Mouse (Mus musculus): ENCODE results near the gene Ap5m1. TPM values are rescaled to one million over a fixed set of nuclear protein-coding genes. Genes with fewer than 3 reads are reported as not detected.

The Ap5m1 gene
- polyA plus RNA-seq (2016; fragmentation: Nextera tagmentation; extraction: Ambion mirVana): 22.9 and 26.2 TPM in 2 replicates

DNA sequence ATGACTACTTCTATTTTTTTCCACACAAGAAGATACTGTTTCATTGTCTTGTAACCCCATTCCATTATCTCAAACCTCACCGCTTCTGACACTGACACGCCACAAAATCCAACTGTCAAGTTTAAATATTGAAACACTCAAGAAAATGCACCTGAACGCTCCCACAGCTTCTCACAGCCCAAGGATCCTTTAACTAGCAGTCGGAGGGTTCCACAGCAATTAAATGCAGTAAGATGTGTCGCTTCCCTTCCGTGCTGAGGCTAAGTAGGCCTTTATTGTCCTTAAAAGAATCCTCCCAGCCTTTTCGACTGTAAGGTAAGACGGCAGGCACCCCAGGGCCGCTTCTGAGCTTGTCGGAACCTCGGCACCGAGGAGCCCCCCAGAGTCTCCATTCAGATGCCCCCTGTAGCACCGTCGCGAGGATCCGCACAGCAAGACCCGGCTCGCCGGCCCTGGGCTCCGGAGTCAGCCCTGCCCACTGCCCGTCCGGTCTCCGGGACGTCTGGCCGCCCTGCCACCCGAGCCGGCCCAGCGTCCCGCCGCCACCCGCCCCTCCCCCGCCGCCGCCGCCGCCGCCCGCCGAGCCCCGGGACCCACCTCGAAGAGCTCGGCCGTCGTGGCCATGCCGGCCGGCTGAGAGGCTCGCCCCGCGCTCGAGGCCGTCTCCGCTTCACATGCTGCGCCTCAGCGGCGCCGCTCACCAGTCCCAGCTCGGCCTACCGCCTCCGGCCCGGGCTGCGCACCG lies at the start of gene Ap5m1:
Gene Ap5m1, plus strand, starts transcription at position 569 of the 745 bp plus-strand sequence.
- no peak for DNase-seq (ENCODE audit: low spot score)
- H3K27ac ChIP-seq: peak within 1 kb of the TSS; percentile 99
- H3K9me3 ChIP-seq: no peaks in the 10 kb centered on the region
- no peaks in the 10 kb centered on the region for H3K36me3 ChIP-seq
- H3K4me1 ChIP-seq: peaks cover 14% of the 10 kb centered on the region; the same call in 1 of the 2 replicates
- H3K4me3 ChIP-seq: peak within 1 kb of the TSS; percentile 96
- under 1% methylated on average over 61 of the region's 62 CpGs for WGBS
- H3K27me3 ChIP-seq (ENCODE audit: insufficient read depth, poor library complexity, severe bottlenecking): no peaks in the 10 kb centered on the region

DNA sequence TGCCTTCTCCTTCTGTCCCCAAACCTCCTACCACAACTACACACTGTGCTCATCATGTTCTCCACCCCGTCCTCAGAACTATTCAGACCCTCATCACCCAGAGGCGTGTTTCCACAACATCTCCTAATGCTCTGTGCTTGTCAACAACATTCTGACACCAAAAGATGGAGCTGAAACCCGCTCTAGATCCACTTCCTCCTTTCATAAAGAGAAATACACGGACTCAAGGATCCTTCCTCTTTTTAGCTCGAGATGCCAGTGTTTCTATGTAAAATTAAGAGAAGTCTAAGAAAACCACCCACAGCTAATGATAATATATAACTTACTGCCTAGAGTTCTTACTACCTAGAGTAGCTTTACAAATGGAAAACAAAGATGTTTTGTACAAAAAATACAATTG lies 46.1 kb upstream of the Ap5m1 start:
- Histone ChIP-seq H3K4me1 (no peaks in the 10 kb centered on the region), H3K27me3 (ENCODE audit: insufficient read depth, poor library complexity, severe bottlenecking) (no peaks in the 10 kb centered on the region), H3K36me3 (peaks cover 40% of the 10 kb centered on the region), H3K4me3 (no peak overlapping the region), H3K9me3 (no peaks in the 10 kb centered on the region), H3K27ac (no peak overlapping the region)
- no peak for DNase-seq (ENCODE audit: low spot score)
- 91% methylated on average over 5 of the region's 5 CpGs for WGBS

DNA sequence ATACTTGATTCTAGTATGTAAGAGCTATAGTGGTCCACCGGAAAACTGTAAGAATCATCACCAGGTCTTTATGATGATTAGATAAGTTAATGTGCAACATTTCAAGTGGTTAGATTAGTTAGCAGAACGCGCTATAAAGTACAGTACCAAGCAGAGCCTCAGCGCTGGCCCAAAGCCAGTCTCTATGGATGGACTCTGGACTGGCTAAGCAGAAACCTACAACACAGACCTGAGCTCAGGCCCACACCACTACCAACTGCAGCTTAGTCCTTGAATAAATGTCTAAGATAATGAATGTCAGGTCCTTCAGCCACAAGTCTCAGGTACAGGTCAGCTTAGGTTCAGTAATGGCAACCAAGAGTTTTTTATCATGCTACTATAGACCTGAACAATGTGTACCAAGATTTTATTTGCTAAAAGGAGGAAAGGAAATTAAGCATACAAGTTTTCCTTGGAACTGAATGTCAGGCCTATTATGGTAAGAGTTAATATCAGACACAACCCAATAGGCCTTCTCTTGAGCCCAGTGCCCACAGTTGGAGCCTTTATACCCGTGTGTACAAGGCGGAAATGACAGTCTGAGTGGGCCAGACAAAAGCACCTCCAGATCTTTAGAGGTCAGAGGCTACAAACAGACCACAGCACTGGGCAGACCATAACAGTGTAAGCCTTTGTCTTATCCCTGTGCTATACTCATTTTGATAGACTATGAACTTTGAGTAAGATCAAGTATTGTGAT lies 38.7 kb upstream of the Ap5m1 start:
- no peak overlapping the region for H3K4me3 ChIP-seq
- 93% methylated on average over 6 of the region's 6 CpGs for WGBS
- H3K36me3 ChIP-seq: peaks cover 29% of the 10 kb centered on the region

DNA sequence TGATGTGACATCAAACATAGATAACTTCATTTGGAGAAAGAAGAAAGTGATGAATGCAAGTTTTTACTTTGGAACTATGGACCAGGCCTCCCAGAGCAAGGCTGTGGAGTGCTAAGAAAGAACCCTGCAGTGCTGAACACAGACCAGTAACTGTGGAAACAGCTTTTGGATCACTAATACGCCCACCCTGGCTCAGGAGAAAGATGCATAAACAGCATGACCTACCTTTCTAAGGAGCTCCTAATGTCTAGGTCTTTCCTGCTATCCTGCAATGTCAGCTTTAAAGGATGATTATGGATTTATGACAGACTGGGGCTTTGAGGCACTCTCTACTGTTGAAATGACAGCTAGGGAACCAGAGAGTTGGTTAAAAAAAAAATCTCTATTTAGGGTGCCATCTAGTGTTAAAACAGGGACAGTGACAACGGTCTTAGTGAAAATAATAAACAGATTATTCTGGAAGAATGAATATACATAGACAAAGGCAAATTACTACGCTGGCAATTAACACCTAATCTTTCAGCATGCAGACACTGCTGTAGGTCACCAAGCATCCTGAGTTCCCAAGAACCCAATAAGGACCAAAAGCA lies 38.0 kb upstream of the Ap5m1 start:
- Histone ChIP-seq H3K9me3 (no peaks in the 10 kb centered on the region), H3K36me3 (peaks cover 34% of the 10 kb centered on the region), H3K27me3 (ENCODE audit: insufficient read depth, poor library complexity, severe bottlenecking) (no peaks in the 10 kb centered on the region), H3K4me1 (no peaks in the 10 kb centered on the region), H3K4me3 (no peak overlapping the region), H3K27ac (no peak overlapping the region)
- no peak for DNase-seq (ENCODE audit: low spot score)
- WGBS: 89% methylated on average over 3 of the region's 3 CpGs

More for the DNA sequence above, 38.7 kb upstream of the Ap5m1 start:
- no peak overlapping the region for H3K27ac ChIP-seq
- H3K9me3 ChIP-seq: no peaks in the 10 kb centered on the region
- DNase-seq (ENCODE audit: low spot score): no peak
- H3K4me1 ChIP-seq: no peaks in the 10 kb centered on the region
- no peaks in the 10 kb centered on the region for H3K27me3 ChIP-seq (ENCODE audit: insufficient read depth, poor library complexity, severe bottlenecking)

DNA sequence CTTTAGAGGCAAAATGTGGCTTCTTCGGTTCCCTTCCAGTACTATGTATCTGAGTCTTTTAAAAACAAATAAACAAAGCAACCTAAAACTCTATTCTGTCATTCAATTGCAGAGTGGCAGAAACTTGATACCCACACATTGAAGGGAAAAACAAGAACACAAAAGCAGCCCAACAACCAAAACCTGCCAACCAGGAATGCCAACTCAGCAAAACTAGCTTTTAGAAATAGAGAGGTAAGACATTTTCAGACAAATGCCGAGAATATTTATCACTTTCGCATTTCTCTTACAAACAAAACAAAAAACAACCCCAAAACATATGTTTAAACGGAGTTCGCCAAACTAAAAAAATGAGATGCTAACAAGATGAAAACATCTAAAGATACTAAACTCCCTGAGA lies 36.9 kb upstream of the Ap5m1 start:
- no peaks in the 10 kb centered on the region for H3K27me3 ChIP-seq (ENCODE audit: insufficient read depth, poor library complexity, severe bottlenecking)
- no peak overlapping the region for H3K27ac ChIP-seq
- H3K4me3 ChIP-seq: no peak overlapping the region
- H3K4me1 ChIP-seq: no peaks in the 10 kb centered on the region
- 88% methylated on average over 5 of the region's 5 CpGs for WGBS
- H3K9me3 ChIP-seq: no peaks in the 10 kb centered on the region
- DNase-seq (ENCODE audit: low spot score): no peak
- peaks cover 42% of the 10 kb centered on the region for H3K36me3 ChIP-seq

DNA sequence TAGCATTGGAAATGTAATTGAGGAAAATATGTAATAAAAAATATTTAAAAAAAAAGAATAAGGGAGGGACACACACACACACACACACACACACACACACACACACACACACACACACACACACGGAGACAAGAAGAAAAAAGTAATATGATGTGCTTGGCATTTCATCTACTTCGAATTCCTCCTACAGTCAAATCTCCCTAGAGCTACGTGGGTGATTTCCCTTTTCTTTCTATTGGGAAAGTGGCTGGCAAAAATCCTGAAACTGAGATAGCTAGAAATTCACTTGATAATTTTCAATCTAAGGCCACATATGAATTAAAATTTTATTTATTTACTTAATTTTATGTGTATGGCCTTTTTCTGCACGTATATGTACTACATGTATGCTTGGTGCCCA lies 20.3 kb upstream of the Ap5m1 start:
- WGBS: 97% methylated on average over 4 of the region's 4 CpGs
- peaks cover 6% of the 10 kb centered on the region for H3K36me3 ChIP-seq
- no peaks in the 10 kb centered on the region for H3K27me3 ChIP-seq (ENCODE audit: insufficient read depth, poor library complexity, severe bottlenecking)
- DNase-seq (ENCODE audit: low spot score): no peak
- H3K4me3 ChIP-seq: no peak overlapping the region
- H3K27ac ChIP-seq: no peak overlapping the region
- H3K4me1 ChIP-seq: no peaks in the 10 kb centered on the region
- no peaks in the 10 kb centered on the region for H3K9me3 ChIP-seq

DNA sequence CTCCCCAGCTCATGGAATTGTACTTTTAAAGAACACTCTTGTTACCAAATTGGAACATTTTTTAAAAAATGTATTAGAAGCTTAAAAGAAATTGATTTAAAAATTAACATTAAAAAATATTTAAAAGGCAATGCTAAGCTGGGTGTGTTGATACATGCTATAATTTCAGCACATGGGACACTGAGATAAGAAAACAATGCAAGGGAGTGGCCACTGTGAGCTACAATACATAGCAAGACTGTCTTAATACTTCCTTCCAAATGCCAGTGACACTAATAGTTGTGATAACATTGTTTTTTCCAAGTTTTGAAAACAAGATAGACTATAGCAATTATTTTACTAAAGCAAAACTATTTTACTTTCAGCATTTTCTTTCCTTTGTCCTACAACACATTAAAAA lies 16.4 kb upstream of the Ap5m1 start:
- Histone ChIP-seq H3K27me3 (ENCODE audit: insufficient read depth, poor library complexity, severe bottlenecking) (no peaks in the 10 kb centered on the region), H3K36me3 (peaks cover 10% of the 10 kb centered on the region; the same call in 1 of the 2 replicates), H3K27ac (no peak overlapping the region), H3K4me1 (no peaks in the 10 kb centered on the region), H3K9me3 (no peaks in the 10 kb centered on the region), H3K4me3 (no peak overlapping the region)
- DNase-seq (ENCODE audit: low spot score): no peak

DNA sequence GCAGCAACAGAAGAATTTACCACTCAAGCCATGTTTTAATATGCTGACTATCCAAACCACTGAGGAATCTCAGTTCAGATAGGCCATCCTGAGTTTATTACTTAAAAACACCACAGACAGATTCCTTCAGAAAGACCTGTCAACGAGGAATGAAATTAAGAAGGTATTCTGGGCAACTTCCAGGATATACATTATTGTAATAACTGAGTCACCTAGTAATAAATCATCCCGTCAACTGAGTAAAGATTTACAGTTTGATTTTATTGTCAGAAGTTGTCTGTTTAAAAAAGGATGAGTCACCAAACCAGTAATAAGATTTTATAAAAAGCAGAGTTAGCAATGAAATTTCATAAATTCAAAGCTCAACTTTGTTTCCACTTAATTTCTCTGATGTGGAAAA lies 2.1 kb upstream of the Ap5m1 start:
- peaks cover 14% of the 10 kb centered on the region; the same call in 1 of the 2 replicates for H3K4me1 ChIP-seq
- no peak for DNase-seq (ENCODE audit: low spot score)
- H3K27me3 ChIP-seq (ENCODE audit: insufficient read depth, poor library complexity, severe bottlenecking): no peaks in the 10 kb centered on the region
- no peaks in the 10 kb centered on the region for H3K36me3 ChIP-seq
- H3K27ac ChIP-seq: no peak overlapping the region
- H3K4me3 ChIP-seq: no peak overlapping the region
- H3K9me3 ChIP-seq: no peaks in the 10 kb centered on the region
- WGBS: 75% methylated on average over 2 of the region's 2 CpGs

DNA sequence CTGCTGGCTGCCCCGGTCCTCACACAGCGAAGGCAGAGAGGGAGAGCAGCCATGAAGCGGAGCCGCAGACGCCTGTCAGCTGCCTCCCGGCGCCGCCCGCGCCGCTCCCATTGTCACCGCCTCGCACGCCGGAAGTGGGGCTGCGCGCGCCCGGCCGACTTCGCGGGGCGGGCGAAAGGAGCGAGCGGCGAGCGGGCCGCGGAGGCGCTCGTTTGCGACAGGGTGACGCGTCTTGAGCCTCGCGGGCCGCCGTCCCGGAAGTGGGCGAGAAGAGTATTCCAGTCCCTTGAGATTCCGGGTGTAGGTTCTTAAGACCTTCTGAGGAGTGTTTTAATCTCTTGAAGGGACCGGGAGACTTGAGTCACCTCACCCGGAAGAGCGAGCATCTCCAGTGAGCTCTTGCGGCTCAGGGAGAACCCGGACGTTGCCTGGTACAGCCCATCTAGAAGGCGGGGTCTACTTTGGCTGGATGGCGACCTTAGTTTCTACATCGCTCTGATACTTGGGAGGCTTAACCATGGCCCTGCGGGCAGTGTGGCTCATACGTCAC lies 452 bp downstream of the Ap5m1 start, which contains the start of gene Exoc5:
Gene Exoc5, minus strand, starts transcription at position 380 of the 550 bp plus-strand sequence.
- peak within 1 kb of the TSS; percentile 96 for H3K4me3 ChIP-seq
- under 1% methylated on average over 53 of the region's 53 CpGs for WGBS
- no peaks in the 10 kb centered on the region for H3K36me3 ChIP-seq
- peak; percentile 95 for DNase-seq (ENCODE audit: low spot score)
- no peaks in the 10 kb centered on the region for H3K27me3 ChIP-seq (ENCODE audit: insufficient read depth, poor library complexity, severe bottlenecking)
- H3K27ac ChIP-seq: peak within 1 kb of the TSS; percentile 99
- peaks cover 14% of the 10 kb centered on the region; the same call in 1 of the 2 replicates for H3K4me1 ChIP-seq
- H3K9me3 ChIP-seq: no peaks in the 10 kb centered on the region

DNA sequence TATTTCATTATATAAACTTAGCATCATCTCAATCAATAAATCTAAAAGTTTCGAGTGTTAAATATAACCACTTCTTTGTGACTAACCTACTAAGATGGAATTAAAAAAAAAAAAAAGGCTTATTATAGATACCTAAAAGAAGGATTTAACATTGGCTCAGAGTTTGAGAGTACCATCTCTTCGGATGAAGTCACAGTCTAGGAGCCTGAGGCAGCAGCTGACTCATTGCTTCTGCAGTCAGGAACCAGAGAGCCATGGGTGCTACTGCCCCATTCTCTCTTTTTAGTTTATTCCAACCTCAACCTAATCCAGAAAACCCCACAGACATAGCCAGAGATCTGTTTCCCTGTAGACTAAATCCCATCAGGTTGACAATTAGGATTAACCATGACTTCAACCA lies 6.9 kb downstream of the Ap5m1 start:
- Histone ChIP-seq H3K9me3 (no peaks in the 10 kb centered on the region), H3K4me3 (no peak overlapping the region), H3K36me3 (peaks cover 13% of the 10 kb centered on the region), H3K27me3 (ENCODE audit: insufficient read depth, poor library complexity, severe bottlenecking) (no peaks in the 10 kb centered on the region), H3K27ac (no peak overlapping the region), H3K4me1 (no peaks in the 10 kb centered on the region)
- no peak for DNase-seq (ENCODE audit: low spot score)
- 89% methylated on average over 2 of the region's 2 CpGs for WGBS

DNA sequence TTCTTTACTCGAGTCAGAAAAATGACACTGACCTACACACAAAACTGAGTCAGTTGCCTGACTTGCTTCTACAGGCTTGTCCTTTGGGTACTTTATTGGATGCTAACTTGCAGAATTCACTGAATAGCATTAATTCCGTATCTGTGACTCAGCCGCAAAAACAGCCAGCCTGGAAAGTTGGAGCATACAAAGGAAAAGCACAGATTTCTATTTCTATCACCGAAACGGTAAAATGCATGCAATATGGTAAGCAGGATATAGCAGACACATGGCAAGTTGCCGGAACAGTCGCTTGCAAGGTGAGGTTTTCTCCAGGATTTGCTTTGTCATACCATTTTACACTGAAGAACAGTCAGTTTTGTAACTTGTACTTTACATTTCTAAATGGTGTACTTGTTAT lies 8.0 kb downstream of the Ap5m1 start:
- H3K4me3 ChIP-seq: no peak overlapping the region
- peaks cover 13% of the 10 kb centered on the region for H3K36me3 ChIP-seq
- DNase-seq (ENCODE audit: low spot score): no peak
- H3K27ac ChIP-seq: no peak overlapping the region
- no peaks in the 10 kb centered on the region for H3K27me3 ChIP-seq (ENCODE audit: insufficient read depth, poor library complexity, severe bottlenecking)
- no peaks in the 10 kb centered on the region for H3K4me1 ChIP-seq
- H3K9me3 ChIP-seq: no peaks in the 10 kb centered on the region
- 91% methylated on average over 7 of the region's 7 CpGs for WGBS

DNA sequence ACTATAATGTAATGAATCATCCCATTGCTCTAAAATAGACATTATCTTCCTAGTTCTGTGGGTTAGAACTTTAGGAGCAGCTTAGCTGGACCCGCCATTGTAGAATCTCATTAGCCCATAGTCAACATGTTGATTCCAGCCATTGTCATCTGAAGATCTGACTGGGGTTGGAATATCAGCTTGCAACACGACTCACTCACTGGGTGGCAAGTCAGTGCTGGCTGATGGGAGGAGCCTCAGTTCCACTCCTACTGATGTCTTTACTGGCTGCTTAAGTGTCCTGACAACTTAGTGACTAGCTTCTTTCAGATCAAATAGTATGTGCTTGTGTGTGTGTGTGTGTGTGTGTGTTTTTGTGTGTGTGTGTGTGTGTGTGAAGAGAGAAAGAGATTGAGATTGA lies 8.5 kb downstream of the Ap5m1 start:
- H3K4me1 ChIP-seq: no peaks in the 10 kb centered on the region
- H3K36me3 ChIP-seq: peaks cover 13% of the 10 kb centered on the region
- no peaks in the 10 kb centered on the region for H3K27me3 ChIP-seq (ENCODE audit: insufficient read depth, poor library complexity, severe bottlenecking)
- no peak overlapping the region for H3K4me3 ChIP-seq
- WGBS: 64% methylated on average over 2 of the region's 2 CpGs
- H3K27ac ChIP-seq: no peak overlapping the region
- H3K9me3 ChIP-seq: no peaks in the 10 kb centered on the region
- DNase-seq (ENCODE audit: low spot score): no peak

DNA sequence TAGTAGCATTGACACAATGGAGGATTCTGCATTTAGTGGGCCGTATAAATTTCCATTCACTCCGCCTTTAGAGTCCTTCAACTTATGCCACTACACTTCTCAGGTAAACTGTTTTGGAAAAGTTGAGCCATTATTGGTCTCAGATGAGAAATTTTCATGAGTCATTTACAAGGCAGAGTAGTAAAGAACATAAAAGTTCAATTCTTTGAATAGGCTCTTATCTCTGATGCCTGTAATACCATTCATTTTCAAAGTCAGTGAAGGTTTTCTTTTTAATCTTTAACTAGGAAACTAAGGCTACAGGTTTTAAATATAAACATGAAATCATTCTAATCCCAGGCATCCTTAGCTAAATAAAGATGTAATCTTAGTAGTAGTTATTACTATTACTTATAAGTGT lies 12.9 kb downstream of the Ap5m1 start:
- Histone ChIP-seq H3K27ac (no peak overlapping the region), H3K4me1 (no peaks in the 10 kb centered on the region), H3K4me3 (no peak overlapping the region), H3K36me3 (peaks cover 15% of the 10 kb centered on the region; the same call in 1 of the 2 replicates), H3K27me3 (ENCODE audit: insufficient read depth, poor library complexity, severe bottlenecking) (no peaks in the 10 kb centered on the region), H3K9me3 (no peaks in the 10 kb centered on the region)
- DNase-seq (ENCODE audit: low spot score): no peak
- WGBS: 96% methylated on average over 2 of the region's 2 CpGs

Data from heart, embryonic 10.5 days (tissue).